Mouse (Mus musculus): ENCODE data around the gene Ripply3.
A peak's percentile ranks its signal among the peaks of the same experiment; 100 is the strongest.

Ripply3 gene

GRCm38 (mm10) chr16:94327781-94328711, at the start of gene Ripply3:
Gene Ripply3, plus strand, starts transcription at chr16:94328420.
- DNase-seq: peak; percentile 80 to 92

GRCm38 (mm10) chr16:94283972-94284371, 44.2 kb upstream of the Ripply3 start:
- DNase-seq: no peak

DNA sequence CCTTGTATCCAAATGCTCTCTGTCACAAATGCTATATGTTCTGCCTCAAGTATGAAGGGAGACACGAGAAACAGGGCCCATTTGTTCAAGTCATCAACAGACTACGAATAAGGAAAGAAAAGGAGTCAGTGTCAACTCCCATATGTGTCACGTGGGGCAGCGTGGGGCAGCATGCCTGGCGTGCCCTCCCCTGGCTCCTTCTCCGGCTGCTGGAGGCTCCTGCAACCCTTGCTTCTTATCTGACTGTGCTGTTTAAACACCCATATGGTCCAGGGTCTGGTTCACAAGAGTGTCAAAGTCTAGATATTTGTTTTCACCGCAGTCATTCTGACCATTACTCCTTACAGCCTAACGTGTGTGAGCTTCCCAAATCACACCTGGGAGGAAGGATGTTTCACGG, 40.4 kb upstream of the Ripply3 start:
- DNase-seq: no peak

DNA sequence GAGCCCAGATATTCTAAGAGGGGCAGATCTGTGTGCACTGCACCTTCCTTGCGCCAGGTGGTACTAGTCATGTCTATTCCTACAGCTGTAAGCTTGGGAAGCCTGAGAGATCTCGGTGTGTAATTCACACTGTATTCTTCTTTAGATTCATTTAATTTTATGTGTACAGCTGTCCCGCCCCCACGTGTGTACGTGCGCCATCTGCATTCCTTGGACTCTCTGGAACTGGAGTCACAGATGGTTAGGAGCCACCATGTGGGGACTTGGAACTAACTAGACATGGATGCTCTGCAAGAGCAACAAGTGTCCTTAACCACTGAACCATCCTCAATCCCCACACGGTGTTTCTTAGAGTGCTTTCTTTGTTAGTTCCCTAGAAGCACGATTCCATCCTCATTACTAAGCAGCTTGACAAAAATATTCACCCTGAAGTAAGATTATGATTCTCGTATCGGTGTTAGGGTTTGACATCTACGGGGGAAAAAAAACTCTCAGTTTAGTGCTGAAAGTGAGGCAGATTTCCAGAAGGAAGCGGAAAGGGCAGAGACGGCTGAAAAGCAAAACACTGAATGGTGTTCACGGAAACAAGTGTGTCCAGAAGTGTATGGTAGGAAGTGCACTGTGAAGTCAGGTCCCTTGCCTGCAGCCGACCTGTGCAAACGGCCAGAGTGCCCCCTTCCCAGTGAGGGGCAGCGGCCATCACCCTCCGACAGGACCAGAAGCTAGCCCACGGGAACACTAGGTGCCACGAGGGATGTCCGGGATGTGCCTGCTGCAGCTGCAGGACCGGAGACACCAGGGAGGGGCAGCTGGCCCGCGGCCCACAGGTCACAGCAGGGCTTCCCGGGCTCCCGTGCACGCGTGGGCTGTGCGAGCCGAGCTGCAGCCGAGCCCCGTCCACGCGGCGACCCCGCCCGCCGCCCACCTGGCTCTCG, 38.8 kb upstream of the Ripply3 start:
- peak; percentile 31 to 64 for DNase-seq

DNA sequence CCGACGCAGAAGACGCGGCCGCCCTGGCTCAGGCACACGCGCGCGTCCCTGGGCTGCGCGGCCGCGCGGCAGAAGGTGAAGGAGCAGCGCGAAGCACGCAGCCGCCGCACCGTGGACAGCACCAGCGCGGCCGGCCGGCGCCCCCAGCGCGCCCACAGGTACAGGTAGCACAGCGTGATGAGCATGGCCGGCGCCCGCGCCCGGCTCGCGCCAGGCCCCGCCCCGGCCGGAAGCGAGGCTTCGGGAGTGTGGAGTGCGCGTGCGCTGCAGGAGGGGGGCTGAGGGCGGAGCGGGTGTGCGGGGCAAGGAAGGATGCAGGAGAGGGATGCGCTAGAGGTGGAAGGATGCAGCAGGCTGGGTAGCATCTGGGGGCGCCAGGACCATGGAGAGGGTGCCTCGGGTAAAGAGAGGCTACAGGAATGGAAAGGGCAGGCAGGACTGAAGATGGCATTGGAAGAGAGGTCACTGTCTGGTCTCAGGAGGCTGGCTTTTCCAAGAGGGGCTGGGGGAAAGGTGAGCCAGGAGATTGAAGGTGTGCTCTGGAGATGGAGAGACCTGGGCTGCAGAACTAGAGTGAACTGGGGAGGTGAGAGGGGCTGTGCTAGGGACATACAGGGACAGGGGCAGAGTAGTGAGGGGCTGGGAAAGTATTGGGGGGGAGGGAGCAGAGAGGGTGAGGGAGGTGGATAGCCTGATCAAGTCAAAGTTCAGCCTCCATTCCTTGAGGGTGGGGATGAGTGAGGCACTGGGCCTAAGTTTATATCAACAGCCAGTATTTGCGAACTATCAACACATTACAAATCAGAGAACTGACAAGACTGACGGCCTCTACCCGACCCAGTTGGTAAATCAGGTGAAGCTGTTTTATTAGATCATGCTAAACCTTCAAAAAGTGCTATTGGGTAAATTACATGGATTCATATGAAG, 37.9 kb upstream of the Ripply3 start:
- peak; percentile 79 to 90 for DNase-seq

GRCm38 (mm10) chr16:94291141-94291540, 37.1 kb upstream of the Ripply3 start:
- DNase-seq: no peak

DNA sequence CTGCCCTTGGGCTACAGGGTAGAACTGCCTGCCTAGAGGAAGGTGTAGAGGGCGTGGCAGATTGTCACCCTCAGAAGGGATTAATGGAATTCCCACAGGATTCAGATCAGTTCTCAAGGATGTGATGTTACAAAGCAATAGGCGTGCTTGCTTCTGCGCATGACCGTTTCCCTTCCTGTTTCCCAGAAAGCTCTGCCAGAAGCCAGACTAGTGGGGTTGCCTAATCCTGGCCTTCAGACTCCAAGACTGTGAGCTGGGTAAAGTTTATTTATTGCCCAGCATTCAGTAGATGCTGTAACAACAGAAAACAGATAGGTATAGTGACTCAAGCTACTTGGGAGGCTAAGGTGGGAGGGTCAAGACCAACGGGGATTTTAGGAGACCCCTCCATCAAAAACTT, 30.1 kb upstream of the Ripply3 start:
- no peak for DNase-seq

DNA sequence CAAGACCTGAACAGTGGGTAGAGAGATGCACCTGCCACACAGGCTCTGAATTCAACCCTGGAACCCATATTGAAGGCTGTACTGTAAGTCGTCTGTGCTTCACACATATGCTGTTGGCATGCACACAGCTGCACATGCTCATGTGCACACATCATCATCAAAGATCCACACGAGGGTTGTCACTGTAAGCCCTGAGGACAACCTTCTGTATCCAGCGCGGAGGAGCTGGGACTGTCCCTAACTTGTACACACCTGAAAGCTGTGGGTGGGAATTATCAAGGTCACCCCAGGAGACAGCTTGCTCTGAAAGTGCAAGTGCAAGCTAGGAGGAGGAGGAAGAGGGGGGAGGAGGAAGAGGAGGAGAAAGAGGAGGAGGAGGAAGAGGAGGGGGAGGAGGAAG, 29.0 kb upstream of the Ripply3 start:
- DNase-seq: no peak

DNA sequence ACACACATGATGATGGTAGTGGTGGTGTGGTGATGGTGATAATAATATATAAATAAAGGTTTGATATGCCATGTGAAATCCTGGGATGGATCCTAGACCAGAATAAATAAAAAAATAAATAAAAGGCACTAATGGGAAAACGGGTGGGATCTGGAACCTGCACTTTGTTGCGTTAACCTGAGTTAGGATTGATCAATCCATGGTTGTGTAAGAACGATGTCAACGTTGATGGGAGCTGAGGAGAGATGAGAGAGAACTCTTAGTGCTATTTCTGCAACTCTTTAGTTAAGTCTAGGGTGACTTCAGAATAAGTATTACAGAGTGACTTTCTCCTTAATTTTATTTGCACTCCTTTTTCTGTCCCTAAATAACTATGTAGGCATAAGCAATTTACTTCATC, 27.0 kb upstream of the Ripply3 start:
- DNase-seq: no peak

GRCm38 (mm10) chr16:94301696-94302095, 26.5 kb upstream of the Ripply3 start:
- no peak for DNase-seq

DNA sequence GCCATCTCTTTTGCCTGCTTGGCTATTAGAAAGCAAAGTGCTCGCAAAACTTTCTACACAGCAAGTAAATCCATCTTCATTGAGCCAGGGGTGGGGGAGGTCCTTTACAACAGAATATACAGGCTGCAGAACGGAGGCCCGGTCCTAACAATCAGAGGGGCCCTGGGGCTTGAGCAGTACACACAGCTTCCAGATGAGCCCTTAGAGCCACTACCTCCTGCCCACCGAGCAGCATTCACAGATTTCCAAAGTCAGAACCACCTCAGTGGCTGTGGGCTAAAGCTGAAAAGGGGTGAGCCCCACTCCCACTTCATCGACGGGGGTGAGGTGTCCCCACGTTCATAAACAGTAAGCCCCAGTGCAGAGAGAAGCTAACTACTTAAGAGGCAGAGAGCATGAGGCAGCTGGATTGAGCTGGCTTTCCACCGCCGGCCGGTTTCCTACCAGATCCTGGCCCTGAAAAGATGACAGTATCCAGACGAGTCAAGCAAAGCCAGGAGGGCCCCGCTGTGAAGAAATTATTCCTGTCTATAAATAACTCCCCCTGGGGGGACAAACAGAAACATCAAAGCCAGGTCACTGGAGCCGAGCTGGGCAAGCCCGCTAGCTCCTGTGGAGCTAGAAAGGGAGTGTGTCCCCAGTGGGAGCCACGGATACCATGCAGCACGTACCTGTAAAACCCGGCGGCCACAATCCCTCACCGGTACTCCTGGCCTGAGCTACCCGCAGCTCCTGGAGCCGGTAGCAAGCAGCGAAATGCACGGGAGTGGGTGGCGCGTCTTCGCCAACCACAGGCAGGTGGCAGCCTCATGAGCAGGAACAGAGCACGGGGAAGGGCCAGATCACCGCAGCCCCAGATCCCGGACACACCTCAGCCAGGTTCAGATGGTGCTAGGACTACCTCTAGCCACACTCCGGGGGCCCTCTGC, 25.7 kb upstream of the Ripply3 start:
- peak; percentile 60 to 80 for DNase-seq

- no peak for DNase-seq
Observed at GRCm38 (mm10) chr16:94303203-94303535, 25.1 kb upstream of the Ripply3 start.

- no peak for DNase-seq
Observed at GRCm38 (mm10) chr16:94307526-94307925, 20.7 kb upstream of the Ripply3 start.

DNA sequence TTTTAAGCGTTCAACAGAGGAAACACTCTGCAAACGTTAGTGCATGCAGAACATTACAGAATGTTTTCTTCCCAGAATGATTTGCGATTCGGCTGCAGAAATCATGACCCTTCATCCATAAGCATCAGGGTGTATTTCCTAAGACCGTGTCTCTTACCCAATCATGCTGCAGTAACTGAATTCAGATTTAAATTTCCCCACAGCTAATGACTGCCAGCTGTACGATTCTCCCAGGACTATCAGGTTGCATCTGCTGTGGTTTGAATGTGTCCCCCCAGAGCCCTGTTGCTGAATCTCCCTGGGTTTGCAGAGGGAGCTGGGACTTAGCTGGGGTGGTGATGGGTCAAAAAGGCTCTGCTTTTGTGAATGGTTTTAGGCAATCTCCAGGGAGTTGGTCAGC, 20.3 kb upstream of the Ripply3 start:
- no peak for DNase-seq

- DNase-seq: no peak
Observed at GRCm38 (mm10) chr16:94309025-94309424, 19.2 kb upstream of the Ripply3 start.

DNA sequence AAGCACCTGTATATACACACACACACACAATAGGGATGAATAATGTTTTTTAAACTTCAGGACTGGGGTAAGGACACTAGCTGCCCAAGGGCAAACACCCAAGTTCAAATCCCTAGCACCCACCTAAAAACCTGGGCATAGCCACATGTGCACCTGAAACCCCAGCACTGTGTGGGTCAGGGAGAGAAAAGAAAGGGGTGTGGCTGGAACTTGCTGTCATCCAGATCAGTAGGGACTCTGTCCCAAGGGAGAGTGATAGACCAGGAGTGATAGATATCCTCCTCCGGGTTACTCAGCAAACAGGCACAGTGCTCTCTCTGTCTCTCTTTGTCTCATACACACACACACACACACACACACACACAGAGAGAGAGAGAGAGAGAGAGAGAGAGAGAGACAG, 16.8 kb upstream of the Ripply3 start:
- DNase-seq: no peak

GRCm38 (mm10) chr16:94311931-94312330, 16.3 kb upstream of the Ripply3 start:
- no peak for DNase-seq

DNA sequence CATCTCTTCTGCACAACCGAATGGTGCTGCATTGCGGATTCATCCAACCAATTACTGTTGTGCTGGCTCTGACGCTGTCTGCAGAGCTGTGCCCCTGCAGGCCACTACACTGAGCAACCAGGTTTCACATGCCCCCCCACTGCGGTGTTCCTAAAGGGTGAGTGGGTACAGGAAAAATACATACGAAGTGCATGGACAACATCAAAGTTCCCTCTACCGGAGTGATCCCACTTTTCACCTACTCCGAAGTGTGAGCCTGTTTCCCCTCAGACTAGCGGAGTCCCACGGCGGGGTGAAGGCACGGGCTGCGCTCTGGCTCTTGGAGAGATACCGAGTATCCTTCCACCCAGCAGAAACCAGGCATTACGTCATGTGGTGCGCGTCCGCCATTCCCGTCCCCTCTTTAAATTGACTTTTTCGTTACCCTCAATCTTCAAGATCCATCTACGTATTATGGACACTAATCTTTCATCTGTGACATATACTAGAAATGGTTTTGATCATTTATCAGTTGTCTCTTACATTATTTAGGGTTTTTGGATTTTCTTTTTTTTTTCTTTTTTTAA, 15.5 kb upstream of the Ripply3 start:
- DNase-seq: peak; percentile 79 to 91

DNA sequence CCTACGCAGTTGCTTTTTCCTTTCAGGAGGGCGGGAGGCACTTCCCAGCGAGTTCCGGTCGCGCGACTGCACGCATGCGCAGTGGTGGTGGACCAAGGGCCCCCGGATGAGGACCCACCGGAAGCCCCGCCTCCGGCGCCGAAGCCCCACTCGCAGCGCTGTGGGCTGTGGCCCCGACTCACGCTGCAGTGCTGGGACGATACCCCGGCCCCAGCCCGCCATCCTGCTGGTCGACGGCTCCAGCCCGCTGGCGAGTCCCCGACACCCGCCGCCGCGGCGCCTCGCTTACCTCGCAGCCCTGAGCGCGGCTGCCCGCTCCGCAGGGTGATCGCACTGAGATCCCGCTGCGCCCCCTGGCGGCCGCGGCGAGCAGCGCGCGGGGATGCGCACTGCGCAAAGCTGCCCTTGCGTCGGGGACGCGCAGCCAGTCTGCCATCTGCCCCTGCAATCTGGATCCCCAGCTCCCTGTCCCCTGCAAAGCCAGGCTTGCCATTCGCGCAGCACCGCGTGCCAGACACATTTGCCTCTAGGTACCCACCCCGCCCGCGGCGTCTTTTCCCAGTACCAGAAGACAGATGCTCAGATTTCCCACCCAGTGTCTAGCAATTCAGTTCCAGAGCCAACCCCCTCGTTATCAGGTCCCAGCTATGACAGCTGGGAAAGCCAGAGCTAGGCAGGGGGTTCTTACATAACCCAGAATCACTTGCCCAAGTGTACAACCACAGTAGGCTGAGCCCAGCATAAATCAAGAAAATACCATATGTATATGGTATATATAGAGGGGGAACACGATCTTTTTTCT, 14.8 kb upstream of the Ripply3 start, which contains the start of gene Hlcs:
TSS of gene Hlcs (minus strand) at position 343 of the 802 bp plus-strand sequence.
- DNase-seq: peak; percentile 98 to 99

GRCm38 (mm10) chr16:94314626-94315025, 13.6 kb upstream of the Ripply3 start:
- DNase-seq: no peak

All from kidney, postnatal 25 days (tissue).